Mouse (Mus musculus): Measurements from ENCODE around the gene Alkbh7. TPM values are rescaled to one million over a fixed set of nuclear protein-coding genes. Genes with fewer than 3 reads are reported as not detected.

Alkbh7 gene
- polyA plus RNA-seq, 1 experiment from 2014 or later = 60.2 TPM

DNA sequence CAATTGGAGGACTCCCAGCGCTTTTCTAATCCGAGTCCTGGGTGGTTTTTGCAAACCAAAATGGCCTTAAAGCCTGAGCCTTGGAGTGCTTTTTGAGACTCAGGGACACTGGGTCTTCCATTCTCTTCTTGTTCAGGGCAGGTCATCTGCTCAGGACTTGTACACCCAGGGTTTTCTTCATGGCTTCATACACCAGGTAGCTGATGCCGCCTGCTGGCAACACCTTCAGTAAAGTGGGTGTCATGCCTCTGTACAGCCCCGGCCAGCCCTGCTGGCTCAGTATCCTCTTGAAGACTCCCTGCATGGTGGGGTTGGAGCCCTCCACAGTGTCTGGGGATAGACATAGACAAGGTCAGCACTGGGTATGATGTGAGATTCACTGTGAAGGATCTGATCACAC, 35.7 kb downstream of the Alkbh7 start:
- 86% methylated on average over 4 of the region's 4 CpGs for WGBS
- no peak overlapping the region for H3K4me2 ChIP-seq (ENCODE audit: low read depth, low read length)
- H3K27ac ChIP-seq (ENCODE audit: low read depth, low read length) = no peak overlapping the region
- H3K9ac ChIP-seq (replicated peaks; ENCODE audit: low read depth, low read length) = no peak overlapping the region
- ATAC-seq (ENCODE audit: low read depth) = no peak
- H3K9me3 ChIP-seq (ENCODE audit: control insufficient read depth, low read length) = no peaks in the 10 kb centered on the region
- H3K27me3 ChIP-seq (ENCODE audit: control insufficient read depth, insufficient read depth, low read length) = no peaks in the 10 kb centered on the region; the same call in 1 of the 2 replicates
- no peak overlapping the region for H3K4me3 ChIP-seq (ENCODE audit: low read depth, low read length)
- H3K36me3 ChIP-seq (ENCODE audit: control insufficient read depth, insufficient read depth, low read length) = no peaks in the 10 kb centered on the region; the same call in 1 of the 2 replicates
- H3K4me1 ChIP-seq (ENCODE audit: control insufficient read depth, insufficient read depth, low read length) = peaks cover 12% of the 10 kb centered on the region

DNA sequence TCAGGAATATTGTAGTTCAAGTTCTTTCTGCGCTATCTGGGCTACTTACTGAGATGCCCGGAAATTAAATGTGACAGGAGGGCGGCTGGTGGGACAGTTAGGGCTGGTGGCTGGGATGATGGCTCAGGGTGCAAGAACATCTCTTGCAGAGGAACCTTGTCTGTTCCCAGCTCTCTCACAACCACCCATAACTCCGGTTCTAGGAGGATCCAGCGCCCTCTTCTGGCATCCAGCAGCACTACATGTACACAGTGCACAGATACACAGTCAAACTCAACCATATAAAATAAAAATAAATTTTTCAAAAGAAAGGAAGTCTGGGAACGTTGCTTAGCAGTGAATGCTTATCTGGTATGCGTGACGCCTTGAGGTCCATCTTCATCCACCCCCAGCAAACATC, 41.8 kb downstream of the Alkbh7 start:
- Histone ChIP-seq H3K4me2 (ENCODE audit: low read depth, low read length) (no peak overlapping the region), H3K27ac (ENCODE audit: low read depth, low read length) (no peak overlapping the region), H3K27me3 (ENCODE audit: control insufficient read depth, insufficient read depth, low read length) (no peaks in the 10 kb centered on the region; the same call in 1 of the 2 replicates), H3K9ac (replicated peaks; ENCODE audit: low read depth, low read length) (no peak overlapping the region), H3K4me3 (ENCODE audit: low read depth, low read length) (no peak overlapping the region), H3K4me1 (ENCODE audit: control insufficient read depth, insufficient read depth, low read length) (no peaks in the 10 kb centered on the region), H3K36me3 (ENCODE audit: control insufficient read depth, insufficient read depth, low read length) (no peaks in the 10 kb centered on the region), H3K9me3 (ENCODE audit: control insufficient read depth, low read length) (no peaks in the 10 kb centered on the region)
- no peak for ATAC-seq (ENCODE audit: low read depth)
- WGBS = 37% methylated on average over 8 of the region's 8 CpGs

DNA sequence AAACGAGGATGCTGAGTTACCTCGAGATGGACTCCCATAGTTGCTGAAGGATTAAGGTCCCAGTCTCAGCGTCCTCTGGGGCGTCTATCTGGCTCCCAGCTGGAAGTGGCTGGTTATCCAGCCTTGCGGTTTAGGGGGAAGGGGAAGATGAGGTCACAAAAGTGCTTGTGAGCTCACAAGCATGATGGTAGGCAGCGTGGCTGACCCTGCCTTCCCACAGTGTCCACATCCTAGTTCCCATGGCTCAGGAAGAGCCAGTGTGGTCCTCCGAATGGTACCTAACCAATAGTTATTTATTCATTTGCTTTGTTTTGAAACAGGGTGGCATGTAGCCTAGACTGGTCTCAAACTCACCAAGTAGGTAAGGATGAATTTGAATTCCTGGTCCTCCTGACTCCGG, 44.4 kb downstream of the Alkbh7 start, which contains the start of gene Slc25a41:
Gene Slc25a41, minus strand, starts transcription at position 101 of the 400 bp plus-strand sequence.
- no peaks in the 10 kb centered on the region for H3K4me1 ChIP-seq (ENCODE audit: control insufficient read depth, insufficient read depth, low read length)
- 0 out of 2 replicates have a peak, but pooled peaks cover 6% of the 10 kb centered on the region for H3K36me3 ChIP-seq (ENCODE audit: control insufficient read depth, insufficient read depth, low read length)
- 74% methylated on average over 8 of the region's 8 CpGs for WGBS
- no peak within 1 kb of the TSS for H3K4me2 ChIP-seq (ENCODE audit: low read depth, low read length)
- H3K9me3 ChIP-seq (ENCODE audit: control insufficient read depth, low read length) = no peaks in the 10 kb centered on the region
- H3K27me3 ChIP-seq (ENCODE audit: control insufficient read depth, insufficient read depth, low read length) = no peaks in the 10 kb centered on the region; the same call in 1 of the 2 replicates
- H3K27ac ChIP-seq (ENCODE audit: low read depth, low read length) = no peak within 1 kb of the TSS
- no peak within 1 kb of the TSS for H3K4me3 ChIP-seq (ENCODE audit: low read depth, low read length)
- H3K9ac ChIP-seq (replicated peaks; ENCODE audit: low read depth, low read length) = no peak within 1 kb of the TSS
- ATAC-seq (ENCODE audit: low read depth) = no peak

DNA sequence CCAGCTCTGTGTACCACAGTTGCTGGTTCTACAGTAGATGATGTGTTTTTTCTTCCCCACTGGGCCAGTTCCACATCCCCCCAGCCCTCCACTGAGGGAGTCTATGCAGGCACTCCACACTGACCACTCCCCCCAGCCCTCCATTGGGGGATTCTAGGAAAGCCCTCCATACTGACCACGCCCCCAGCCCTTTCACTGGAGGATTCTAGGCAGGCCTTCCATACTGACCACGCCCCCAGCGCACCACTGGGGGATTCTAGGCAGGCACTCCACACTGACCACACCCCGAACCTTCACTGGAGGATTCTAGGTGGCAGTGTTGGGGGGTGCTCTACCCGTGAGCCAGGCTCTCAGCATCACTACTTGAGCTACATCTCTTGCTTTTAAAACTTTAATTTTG, 50.3 kb downstream of the Alkbh7 start:
- Histone ChIP-seq H3K36me3 (ENCODE audit: control insufficient read depth, insufficient read depth, low read length) (peaks cover 15% of the 10 kb centered on the region), H3K27ac (ENCODE audit: low read depth, low read length) (no peak overlapping the region), H3K27me3 (ENCODE audit: control insufficient read depth, insufficient read depth, low read length) (no peaks in the 10 kb centered on the region), H3K9ac (replicated peaks; ENCODE audit: low read depth, low read length) (no peak overlapping the region), H3K4me1 (ENCODE audit: control insufficient read depth, insufficient read depth, low read length) (no peaks in the 10 kb centered on the region), H3K4me2 (ENCODE audit: low read depth, low read length) (no peak overlapping the region), H3K9me3 (ENCODE audit: control insufficient read depth, low read length) (no peaks in the 10 kb centered on the region), H3K4me3 (ENCODE audit: low read depth, low read length) (no peak overlapping the region)
- WGBS = 26% methylated on average over 5 of the region's 5 CpGs
- no peak for ATAC-seq (ENCODE audit: low read depth)

DNA sequence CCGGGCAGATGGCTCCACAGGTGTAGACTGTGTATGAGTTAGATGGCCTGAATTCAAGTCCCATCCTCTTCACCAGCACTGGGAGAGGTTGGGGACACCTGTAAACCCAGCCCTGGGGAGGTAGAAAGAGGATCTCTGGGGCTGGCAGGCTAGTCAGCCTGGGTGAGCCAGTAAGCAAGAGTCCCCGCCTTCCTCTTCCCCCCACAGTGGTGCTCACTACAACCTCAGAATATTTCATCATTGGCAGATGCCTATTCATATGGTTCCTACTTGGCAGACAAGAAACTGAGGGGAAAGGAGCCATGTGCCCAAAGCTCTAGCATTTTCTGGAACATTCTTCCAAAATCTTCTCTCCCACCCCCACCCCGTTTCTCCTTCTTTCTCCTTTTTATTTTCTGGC, 51.7 kb downstream of the Alkbh7 start:
- no peaks in the 10 kb centered on the region for H3K27me3 ChIP-seq (ENCODE audit: control insufficient read depth, insufficient read depth, low read length)
- H3K9ac ChIP-seq (replicated peaks; ENCODE audit: low read depth, low read length) = no peak overlapping the region
- H3K4me2 ChIP-seq (ENCODE audit: low read depth, low read length) = no peak overlapping the region
- H3K9me3 ChIP-seq (ENCODE audit: control insufficient read depth, low read length) = no peaks in the 10 kb centered on the region
- H3K4me3 ChIP-seq (ENCODE audit: low read depth, low read length) = no peak overlapping the region
- 94% methylated on average over 3 of the region's 3 CpGs for WGBS
- peaks cover 27% of the 10 kb centered on the region for H3K36me3 ChIP-seq (ENCODE audit: control insufficient read depth, insufficient read depth, low read length)
- H3K4me1 ChIP-seq (ENCODE audit: control insufficient read depth, insufficient read depth, low read length) = no peaks in the 10 kb centered on the region
- ATAC-seq (ENCODE audit: low read depth) = no peak
- no peak overlapping the region for H3K27ac ChIP-seq (ENCODE audit: low read depth, low read length)

Other genes starting within 250 kb of the Alkbh7 start
- gene Nrtn, start 239.8 kb upstream of the Alkbh7 start, polyA plus RNA-seq (2014; fragmentation: Nextera tagmentation; extraction: Ambion mirVana) = 1.9 and 2.9 TPM in 2 replicates
- 79.0 and 81.0 TPM in 2 replicates for gene Dus3l, start 232.6 kb upstream of the Alkbh7 start, polyA plus RNA-seq (2014; fragmentation: Nextera tagmentation; extraction: Ambion mirVana)
- 0.53 and 0.70 TPM in 2 replicates for gene Prr22, start 227.1 kb upstream of the Alkbh7 start, polyA plus RNA-seq (2014; fragmentation: Nextera tagmentation; extraction: Ambion mirVana)
- gene Rfx2, start 166.3 kb upstream of the Alkbh7 start, polyA plus RNA-seq (2014; fragmentation: Nextera tagmentation; extraction: Ambion mirVana) = 3.6 and 4.6 TPM in 2 replicates
- gene Acsbg2, start 122.9 kb upstream of the Alkbh7 start, polyA plus RNA-seq (2014; fragmentation: Nextera tagmentation; extraction: Ambion mirVana) = not detected in 2 replicates
- gene 1700061G19Rik, start 121.9 kb upstream of the Alkbh7 start, polyA plus RNA-seq (2014; fragmentation: Nextera tagmentation; extraction: Ambion mirVana) = 0.50 and 0.56 TPM in 2 replicates
- gene Mllt1, start 61.9 kb upstream of the Alkbh7 start, polyA plus RNA-seq (2014; fragmentation: Nextera tagmentation; extraction: Ambion mirVana) = 38.5 and 44.7 TPM in 2 replicates
- gene Acer1, start 15.2 kb upstream of the Alkbh7 start, polyA plus RNA-seq (2014; fragmentation: Nextera tagmentation; extraction: Ambion mirVana) = not detected in 2 replicates
- gene Clpp, start 7.0 kb upstream of the Alkbh7 start, polyA plus RNA-seq (2014; fragmentation: Nextera tagmentation; extraction: Ambion mirVana) = 167 and 195 TPM in 2 replicates
- not detected in 2 replicates for gene Pspn, start 2.7 kb downstream of the Alkbh7 start, polyA plus RNA-seq (2014; fragmentation: Nextera tagmentation; extraction: Ambion mirVana)
- gene Gtf2f1, start 13.9 kb downstream of the Alkbh7 start, polyA plus RNA-seq (2014; fragmentation: Nextera tagmentation; extraction: Ambion mirVana) = 65.7 and 69.6 TPM in 2 replicates
- gene Gm17949, start 14.1 kb downstream of the Alkbh7 start, polyA plus RNA-seq (2014; fragmentation: Nextera tagmentation; extraction: Ambion mirVana) = 0.37 and 0.63 TPM in 2 replicates
- gene Khsrp, start 34.2 kb downstream of the Alkbh7 start, polyA plus RNA-seq (2014; fragmentation: Nextera tagmentation; extraction: Ambion mirVana) = 32.1 and 36.8 TPM in 2 replicates
- gene Slc25a41, start 44.3 kb downstream of the Alkbh7 start, polyA plus RNA-seq (2014; fragmentation: Nextera tagmentation; extraction: Ambion mirVana) = not detected in 2 replicates
- 1.1 and 1.2 TPM in 2 replicates for gene Crb3, start 61.8 kb downstream of the Alkbh7 start, polyA plus RNA-seq (2014; fragmentation: Nextera tagmentation; extraction: Ambion mirVana)
- gene Slc25a23, start 62.5 kb downstream of the Alkbh7 start, polyA plus RNA-seq (2014; fragmentation: Nextera tagmentation; extraction: Ambion mirVana) = 37.2 and 48.9 TPM in 2 replicates
- gene Dennd1c, start 81.2 kb downstream of the Alkbh7 start, polyA plus RNA-seq (2014; fragmentation: Nextera tagmentation; extraction: Ambion mirVana) = 3.2 and 4.3 TPM in 2 replicates
- 347 and 373 TPM in 2 replicates for gene Tubb4a, start 90.4 kb downstream of the Alkbh7 start, polyA plus RNA-seq (2014; fragmentation: Nextera tagmentation; extraction: Ambion mirVana)
- gene Tnfsf9, start 108.0 kb downstream of the Alkbh7 start, polyA plus RNA-seq (2014; fragmentation: Nextera tagmentation; extraction: Ambion mirVana) = 4.8 and 8.4 TPM in 2 replicates
- gene Cd70, start 152.4 kb downstream of the Alkbh7 start, polyA plus RNA-seq (2014; fragmentation: Nextera tagmentation; extraction: Ambion mirVana) = 0.44 and 2.3 TPM in 2 replicates
- gene Tnfsf14, start 196.8 kb downstream of the Alkbh7 start, polyA plus RNA-seq (2014; fragmentation: Nextera tagmentation; extraction: Ambion mirVana) = not detected in 2 replicates
- gene C3, start 230.8 kb downstream of the Alkbh7 start, polyA plus RNA-seq (2014; fragmentation: Nextera tagmentation; extraction: Ambion mirVana) = 0.82 and 2.7 TPM in 2 replicates